Mouse (Mus musculus) hindbrain, embryonic 16.5 days (tissue): ENCODE measurements around the gene Lce1a1. TPM values are rescaled to one million over a fixed set of nuclear protein-coding genes. Genes with fewer than 3 reads are reported as not detected.

Experiments used
- polyA plus RNA-seq: library from polyadenylated mRNA; unstranded; fragments of >200 nt; fragmentation: Nextera tagmentation; extraction: Ambion mirVana; gene quantifications from 2 replicates; pipeline ENCODE4 v1.2.1, GENCODE M21; 2015

The Lce1a1 gene
- polyA plus RNA-seq, 1 experiment from 2014 or later: not detected

Other genes starting within 250 kb of the Lce1a1 start
- not detected in 2 replicates for gene Sprr2i, start 240.3 kb downstream of the Lce1a1 start, polyA plus RNA-seq
- not detected in 2 replicates for gene Sprr2j-ps, start 230.2 kb downstream of the Lce1a1 start, polyA plus RNA-seq
- gene Gm9774, start 218.9 kb downstream of the Lce1a1 start, polyA plus RNA-seq: 6.1 and 18.1 TPM in 2 replicates
- not detected in 2 replicates for gene Sprr2k, start 215.7 kb downstream of the Lce1a1 start, polyA plus RNA-seq
- gene Sprr1b, start 209.5 kb downstream of the Lce1a1 start, polyA plus RNA-seq: not detected in 2 replicates
- gene Sprr3, start 189.6 kb downstream of the Lce1a1 start, polyA plus RNA-seq: not detected in 2 replicates
- 0.20 and 0.59 TPM in 2 replicates for gene Sprr1a, start 162.4 kb downstream of the Lce1a1 start, polyA plus RNA-seq
- gene Sprr4, start 147.8 kb downstream of the Lce1a1 start, polyA plus RNA-seq: not detected in 2 replicates
- not detected in 2 replicates for gene 2310046K23Rik, start 113.8 kb downstream of the Lce1a1 start, polyA plus RNA-seq
- gene Ivl, start 74.6 kb downstream of the Lce1a1 start, polyA plus RNA-seq: not detected in 2 replicates
- not detected in 2 replicates for gene Smcp, start 59.3 kb downstream of the Lce1a1 start, polyA plus RNA-seq
- not detected in 2 replicates for gene 2210017I01Rik, start 40.8 kb downstream of the Lce1a1 start, polyA plus RNA-seq
- not detected in 2 replicates for gene Lce6a, start 26.6 kb downstream of the Lce1a1 start, polyA plus RNA-seq
- not detected in 2 replicates for gene Lce1b, start 8.6 kb upstream of the Lce1a1 start, polyA plus RNA-seq
- gene Lce1a2, start 22.0 kb upstream of the Lce1a1 start, polyA plus RNA-seq: not detected in 2 replicates
- gene Lce1c, start 30.9 kb upstream of the Lce1a1 start, polyA plus RNA-seq: not detected in 2 replicates
- not detected in 2 replicates for gene Lce1d, start 38.9 kb upstream of the Lce1a1 start, polyA plus RNA-seq
- not detected in 2 replicates for gene Lce1e, start 60.8 kb upstream of the Lce1a1 start, polyA plus RNA-seq
- gene Lce1f, start 72.0 kb upstream of the Lce1a1 start, polyA plus RNA-seq: not detected in 2 replicates
- gene Gm38119, start 90.8 kb upstream of the Lce1a1 start, polyA plus RNA-seq: not detected in 2 replicates
- gene Lce1g, start 104.0 kb upstream of the Lce1a1 start, polyA plus RNA-seq: not detected in 2 replicates
- gene Lce1h, start 116.8 kb upstream of the Lce1a1 start, polyA plus RNA-seq: not detected in 2 replicates
- gene Lce1i, start 130.6 kb upstream of the Lce1a1 start, polyA plus RNA-seq: not detected in 2 replicates
- not detected in 2 replicates for gene Lce1j, start 142.2 kb upstream of the Lce1a1 start, polyA plus RNA-seq
- gene Lce1k, start 159.6 kb upstream of the Lce1a1 start, polyA plus RNA-seq: not detected in 2 replicates
- gene Kprp, start 178.9 kb upstream of the Lce1a1 start, polyA plus RNA-seq: not detected in 2 replicates
- gene Lce1l, start 203.0 kb upstream of the Lce1a1 start, polyA plus RNA-seq: not detected in 2 replicates
- gene 2310050C09Rik, start 221.9 kb upstream of the Lce1a1 start, polyA plus RNA-seq: not detected in 2 replicates